Mouse (Mus musculus): ENCODE data around the gene Cox18. TPM values are rescaled to one million over a fixed set of nuclear protein-coding genes. Genes with fewer than 3 reads are reported as not detected.

Cox18 gene
- 29.1 TPM for total RNA-seq (2023)

GRCm38 (mm10) chr5:90223534-90224381 is at the start of gene Cox18:
TSS of gene Cox18 (minus strand) at chr5:90224001.

Other genes with a start within 250 kb of the Cox18 start
- 163 TPM for gene Ankrd17, start 142.6 kb upstream of the Cox18 start, total RNA-seq (2023)
- gene Gm9958, start 143.2 kb upstream of the Cox18 start, total RNA-seq (2023) = 2.4 TPM
- not detected for gene Alb, start 236.9 kb upstream of the Cox18 start, total RNA-seq (2023)